Mouse (Mus musculus): ENCODE measurements around the gene Kif26b. TPM values are rescaled to one million over a fixed set of nuclear protein-coding genes. Genes with fewer than 3 reads are reported as not detected.

The Kif26b gene
- total and polyA plus RNA-seq, 2 experiments from 2014 or later: 6.4 to 75.8 TPM

DNA sequence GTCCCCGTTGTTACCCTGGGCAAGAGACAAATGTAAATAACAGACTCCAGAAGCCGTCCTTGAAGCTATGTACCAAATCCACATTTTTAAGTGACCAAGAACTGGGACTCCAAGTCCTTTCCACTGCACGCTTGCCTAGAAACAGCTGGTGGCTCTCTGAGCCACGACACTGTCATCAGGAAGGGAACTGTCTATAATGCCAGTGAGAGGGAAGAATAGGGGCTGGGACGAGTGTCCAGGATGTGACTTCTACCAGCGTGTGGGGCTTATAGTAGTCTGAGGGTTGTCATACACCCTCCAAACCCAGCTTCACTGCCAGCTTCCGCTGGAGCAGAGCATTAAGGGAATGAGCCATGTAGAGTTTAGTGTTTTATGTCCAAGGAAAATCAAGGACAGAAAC, 138.9 kb downstream of the Kif26b start:
- Histone ChIP-seq H3K4me1 (ENCODE audit: insufficient read depth, low read length) (peaks cover 5% of the 10 kb centered on the region; the same call in 1 of the 2 replicates), H3K9me3 (ENCODE audit: low read length) (no peaks in the 10 kb centered on the region), H3K4me3 (ENCODE audit: low read depth, low read length) (no peak overlapping the region), H3K27me3 (ENCODE audit: insufficient read depth, low read length) (no peaks in the 10 kb centered on the region), H3K9ac (replicated peaks; ENCODE audit: low read length, poor library complexity, severe bottlenecking) (no peak overlapping the region), H3K27ac (ENCODE audit: low read depth, low read length) (no peak overlapping the region), H3K36me3 (ENCODE audit: insufficient read depth, low read length) (no peaks in the 10 kb centered on the region), H3K4me2 (ENCODE audit: low read depth, low read length, poor library complexity, severe bottlenecking) (no peak overlapping the region)
- DNase-seq (ENCODE audit: low spot score) (no peak), ATAC-seq (ENCODE audit: low FRiP score) (no peak)
- 87% methylated on average over 7 of the region's 7 CpGs for WGBS
- no peak for TF ChIP-seq CTCF (IDR thresholded peaks at IDR 0.05)

DNA sequence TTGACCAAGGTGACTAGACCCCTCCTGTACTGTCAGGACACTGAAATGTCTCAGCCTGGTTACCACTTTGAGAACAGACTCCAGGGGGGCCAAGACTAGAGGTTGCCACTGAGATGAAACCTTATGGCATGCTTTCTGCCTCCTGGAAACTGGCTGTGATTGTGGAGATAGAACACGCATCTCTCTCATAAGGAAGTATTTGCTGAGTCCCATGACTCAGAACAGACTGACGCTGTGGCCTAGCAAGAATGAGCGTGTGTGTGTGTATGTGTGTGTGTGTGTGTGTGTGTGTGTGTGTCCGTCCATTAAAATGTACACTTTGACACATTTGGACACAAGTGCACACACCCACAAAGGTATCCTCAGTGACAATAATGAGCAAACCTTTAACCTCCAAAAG, 140.0 kb downstream of the Kif26b start:
- no peaks in the 10 kb centered on the region for H3K9me3 ChIP-seq (ENCODE audit: low read length)
- 91% methylated on average over 4 of the region's 4 CpGs for WGBS
- no peak overlapping the region for H3K4me2 ChIP-seq (ENCODE audit: low read depth, low read length, poor library complexity, severe bottlenecking)
- no peak overlapping the region for H3K27ac ChIP-seq (ENCODE audit: low read depth, low read length)
- no peaks in the 10 kb centered on the region for H3K36me3 ChIP-seq (ENCODE audit: insufficient read depth, low read length)
- TF ChIP-seq CTCF (IDR thresholded peaks at IDR 0.05): no peak
- DNase-seq (ENCODE audit: low spot score) (no peak), ATAC-seq (ENCODE audit: low FRiP score) (no peak)
- peaks cover 5% of the 10 kb centered on the region; the same call in 1 of the 2 replicates for H3K4me1 ChIP-seq (ENCODE audit: insufficient read depth, low read length)
- H3K4me3 ChIP-seq (ENCODE audit: low read depth, low read length): no peak overlapping the region
- no peaks in the 10 kb centered on the region for H3K27me3 ChIP-seq (ENCODE audit: insufficient read depth, low read length)
- H3K9ac ChIP-seq (replicated peaks; ENCODE audit: low read length, poor library complexity, severe bottlenecking): no peak overlapping the region

GRCm38 (mm10) chr1:178673051-178673450, 144.1 kb downstream of the Kif26b start:
- no peaks in the 10 kb centered on the region for H3K9me3 ChIP-seq (ENCODE audit: low read length)
- H3K36me3 ChIP-seq (ENCODE audit: insufficient read depth, low read length): no peaks in the 10 kb centered on the region
- 35% methylated on average over 7 of the region's 7 CpGs for WGBS
- no peak overlapping the region for H3K4me2 ChIP-seq (ENCODE audit: low read depth, low read length, poor library complexity, severe bottlenecking)
- H3K4me3 ChIP-seq (ENCODE audit: low read depth, low read length): no peak overlapping the region
- ATAC-seq (ENCODE audit: low FRiP score) (no peak), DNase-seq (ENCODE audit: low spot score) (peak; percentile 58)
- H3K9ac ChIP-seq (replicated peaks; ENCODE audit: low read length, poor library complexity, severe bottlenecking): no peak overlapping the region
- H3K27me3 ChIP-seq (ENCODE audit: insufficient read depth, low read length): no peaks in the 10 kb centered on the region
- H3K27ac ChIP-seq (ENCODE audit: low read depth, low read length): peak overlapping the region; percentile 14; the same call in 1 of the 2 replicates
- TF ChIP-seq CTCF (IDR thresholded peaks at IDR 0.05): no peak
- H3K4me1 ChIP-seq (ENCODE audit: insufficient read depth, low read length): no peaks in the 10 kb centered on the region

DNA sequence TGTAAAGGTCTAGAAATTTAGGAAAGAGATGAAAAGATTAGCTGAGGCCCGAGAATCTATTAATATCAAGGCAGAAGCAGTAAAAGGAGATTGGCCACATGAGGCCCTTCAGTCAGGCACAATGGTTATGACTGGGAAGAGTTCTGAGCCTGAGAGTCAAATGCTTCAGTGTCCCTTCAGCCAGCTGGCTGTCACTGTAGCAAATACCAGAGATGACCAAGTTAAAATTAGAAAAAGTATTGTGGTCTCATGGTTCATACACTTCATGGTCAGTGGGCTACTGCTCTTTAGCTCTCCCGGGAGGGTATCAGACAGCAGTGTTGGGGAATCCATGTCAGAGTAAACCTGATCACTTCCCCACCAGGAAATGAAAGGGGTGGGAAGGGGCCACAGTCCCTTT, 144.6 kb downstream of the Kif26b start:
- no peak for TF ChIP-seq CTCF (IDR thresholded peaks at IDR 0.05)
- H3K9me3 ChIP-seq (ENCODE audit: low read length): no peaks in the 10 kb centered on the region
- H3K36me3 ChIP-seq (ENCODE audit: insufficient read depth, low read length): no peaks in the 10 kb centered on the region
- H3K27me3 ChIP-seq (ENCODE audit: insufficient read depth, low read length): no peaks in the 10 kb centered on the region
- no peak overlapping the region for H3K9ac ChIP-seq (replicated peaks; ENCODE audit: low read length, poor library complexity, severe bottlenecking)
- no peak for ATAC-seq (ENCODE audit: low FRiP score)
- H3K4me3 ChIP-seq (ENCODE audit: low read depth, low read length): no peak overlapping the region
- H3K4me2 ChIP-seq (ENCODE audit: low read depth, low read length, poor library complexity, severe bottlenecking): no peak overlapping the region
- no peak for DNase-seq (ENCODE audit: low spot score)
- 57% methylated on average over 2 of the region's 2 CpGs for WGBS
- H3K27ac ChIP-seq (ENCODE audit: low read depth, low read length): no peak overlapping the region
- H3K4me1 ChIP-seq (ENCODE audit: insufficient read depth, low read length): no peaks in the 10 kb centered on the region

DNA sequence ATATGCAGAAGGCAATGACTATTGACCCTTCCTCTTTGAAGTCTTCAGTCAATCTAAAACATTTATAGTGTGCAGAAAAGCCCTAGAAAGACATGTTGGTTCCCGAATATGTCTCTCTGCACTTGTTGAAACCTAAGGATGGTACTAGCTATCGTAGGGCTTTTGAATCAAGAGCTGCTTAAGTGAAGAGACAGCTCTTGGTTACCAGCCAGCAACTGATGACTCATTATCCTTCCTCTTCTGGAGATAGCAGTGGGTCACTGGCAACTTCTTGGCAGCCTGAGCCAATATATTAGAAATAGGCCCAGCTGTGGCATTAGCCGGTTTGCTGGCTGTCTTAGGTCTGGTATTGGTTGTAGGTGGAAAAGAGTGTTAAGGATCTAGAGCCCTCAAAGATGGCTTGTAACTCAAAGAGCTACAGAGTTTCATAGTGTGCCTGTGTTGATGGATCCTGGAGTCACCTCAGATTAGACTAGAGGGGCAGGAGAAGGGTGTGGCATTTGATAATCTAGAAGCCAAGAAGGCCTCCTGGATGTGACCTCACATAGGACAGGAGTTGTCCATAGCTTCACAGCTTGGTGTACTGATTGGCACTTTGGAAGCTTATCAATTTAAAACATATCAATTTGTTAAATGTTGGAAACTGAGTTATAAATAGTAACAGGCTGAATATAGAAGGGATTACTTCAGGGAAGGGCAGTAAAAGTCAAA, 146.8 kb downstream of the Kif26b start:
- no peak for DNase-seq (ENCODE audit: low spot score)
- H3K27me3 ChIP-seq (ENCODE audit: insufficient read depth, low read length): no peaks in the 10 kb centered on the region

DNA sequence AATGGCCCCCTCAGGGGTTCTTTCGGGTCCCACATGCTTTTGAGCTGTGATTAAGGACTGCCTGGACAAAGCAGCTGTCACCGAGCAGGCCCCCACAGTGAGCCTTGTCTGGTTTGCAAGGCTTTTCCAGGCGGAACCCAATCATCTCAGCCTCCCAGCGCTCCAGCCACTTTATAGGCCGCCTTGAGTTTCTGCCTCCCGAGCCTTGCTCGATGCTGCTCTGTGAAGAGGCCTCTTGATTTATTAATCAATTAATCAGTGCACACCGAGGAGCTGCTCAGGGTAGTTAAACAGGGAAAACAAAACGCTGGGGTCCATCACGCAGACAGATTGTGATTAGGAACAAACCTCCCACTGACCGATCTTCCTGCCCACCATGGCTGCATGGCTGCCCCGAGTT, 148.2 kb downstream of the Kif26b start:
- no peak for TF ChIP-seq CTCF (IDR thresholded peaks at IDR 0.05)
- H3K4me2 ChIP-seq (ENCODE audit: low read depth, low read length, poor library complexity, severe bottlenecking): no peak overlapping the region
- no peak overlapping the region for H3K9ac ChIP-seq (replicated peaks; ENCODE audit: low read length, poor library complexity, severe bottlenecking)
- ATAC-seq (ENCODE audit: low FRiP score) (no peak), DNase-seq (ENCODE audit: low spot score) (no peak)
- no peaks in the 10 kb centered on the region for H3K27me3 ChIP-seq (ENCODE audit: insufficient read depth, low read length)
- WGBS: 57% methylated on average over 12 of the region's 12 CpGs
- no peaks in the 10 kb centered on the region for H3K4me1 ChIP-seq (ENCODE audit: insufficient read depth, low read length)
- no peaks in the 10 kb centered on the region for H3K36me3 ChIP-seq (ENCODE audit: insufficient read depth, low read length)
- H3K4me3 ChIP-seq (ENCODE audit: low read depth, low read length): no peak overlapping the region
- H3K9me3 ChIP-seq (ENCODE audit: low read length): no peaks in the 10 kb centered on the region
- H3K27ac ChIP-seq (ENCODE audit: low read depth, low read length): no peak overlapping the region

More for the DNA sequence above, 146.8 kb downstream of the Kif26b start:
- no peak overlapping the region for H3K9ac ChIP-seq (replicated peaks; ENCODE audit: low read length, poor library complexity, severe bottlenecking)
- H3K36me3 ChIP-seq (ENCODE audit: insufficient read depth, low read length): no peaks in the 10 kb centered on the region
- no peak overlapping the region for H3K27ac ChIP-seq (ENCODE audit: low read depth, low read length)
- ATAC-seq (ENCODE audit: low FRiP score): no peak
- no peak for TF ChIP-seq CTCF (IDR thresholded peaks at IDR 0.05)
- H3K9me3 ChIP-seq (ENCODE audit: low read length): no peaks in the 10 kb centered on the region
- no peaks in the 10 kb centered on the region for H3K4me1 ChIP-seq (ENCODE audit: insufficient read depth, low read length)
- 92% methylated on average over 3 of the region's 3 CpGs for WGBS
- no peak overlapping the region for H3K4me2 ChIP-seq (ENCODE audit: low read depth, low read length, poor library complexity, severe bottlenecking)
- no peak overlapping the region for H3K4me3 ChIP-seq (ENCODE audit: low read depth, low read length)
